Mouse (Mus musculus) NIH3T3 (cell line): ENCODE data around the gene Ubtf.

ENCODE experiments used
- DNase-seq: peaks from one replicate; pipeline ENCODE4 v3.0.0-alpha.2; 2012; ENCODE audit warnings: low read depth

The Ubtf gene

DNA sequence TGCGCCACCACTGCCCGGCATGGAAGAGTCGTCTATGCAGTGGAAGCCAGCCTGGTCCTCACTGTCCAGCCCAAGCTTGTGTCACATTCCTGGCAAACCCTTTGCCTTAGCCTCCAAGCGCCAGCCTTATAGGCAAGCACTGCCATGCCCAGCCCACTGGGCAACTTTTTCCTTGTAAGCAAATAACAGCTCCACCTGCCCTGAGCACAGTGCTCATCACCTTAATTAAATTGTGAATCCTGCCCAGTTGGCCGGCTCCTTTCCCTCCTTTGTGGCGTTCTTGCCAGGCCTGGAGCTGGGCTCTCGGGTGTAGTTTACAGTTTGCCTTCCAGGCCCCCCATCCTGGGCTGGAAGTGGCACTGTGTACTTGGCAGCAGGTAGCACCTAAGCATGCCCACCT is 56.3 kb downstream of the Ubtf start:
- no peak for DNase-seq

GRCm38 (mm10) chr11:102258521-102258920 is 61.0 kb downstream of the Ubtf start:
- peak; percentile 26 for DNase-seq

DNA sequence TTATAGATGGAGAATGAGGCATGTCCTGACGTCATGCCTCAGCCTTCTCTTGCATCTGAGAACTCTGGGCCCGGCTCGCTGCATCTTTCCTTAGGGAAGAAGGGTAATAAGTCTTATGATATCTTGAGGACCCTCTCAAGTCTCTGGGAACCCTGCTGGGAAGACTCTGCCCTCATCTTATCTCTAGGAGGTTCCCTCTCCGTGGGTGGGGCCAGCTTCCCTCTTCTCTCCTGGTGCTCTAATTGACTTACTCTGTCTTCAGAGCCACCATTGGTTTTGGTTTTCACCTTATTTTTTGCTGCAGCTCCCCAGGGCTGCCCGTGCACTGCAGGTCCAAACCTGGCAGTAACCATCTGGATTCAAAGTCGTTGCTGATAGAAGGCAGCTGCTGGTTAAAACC is 61.4 kb downstream of the Ubtf start:
- no peak for DNase-seq

- DNase-seq: peak; percentile 50
Measured at GRCm38 (mm10) chr11:102257514-102257913, 62.0 kb downstream of the Ubtf start.
